Mouse (Mus musculus) T-cell, adult 2 months (primary cell): ENCODE data around the gene Slc7a10.
"Not testable (repeated sequence)": the region's sequence is repeated elsewhere in the genome, so short reads cannot be mapped to it uniquely, and the experiment has no call there.

Source experiments
- DNase-seq: peaks from one replicate; pipeline ENCODE4 v3.0.0; 2022; ENCODE audit warnings: low spot score

The Slc7a10 gene

GRCm38 (mm10) chr7:35237935-35238334 is 51.8 kb downstream of the Slc7a10 start:
- not testable (repeated sequence) for DNase-seq
